Mouse (Mus musculus) activated CD4-positive, CD25-positive, alpha-beta regulatory T cell, adult 4 months (primary cell): ENCODE measurements around the gene Mmaa. TPM values are rescaled to one million over a fixed set of nuclear protein-coding genes. Genes with fewer than 3 reads are reported as not detected.

Source experiments
- ATAC-seq: one replicate; pipeline ENCODE4 v1.8.0; 2017
- polyA plus RNA-seq, 2 experiments: library from polyadenylated mRNA; unstranded; fragments of 100-300 nt; shearing (Covaris generic); gene quantifications; one replicate each; pipeline ENCODE4 v1.2.1; 2017

The Mmaa gene
- polyA plus RNA-seq, 2 experiments from 2014 or later: 5.7 to 7.1 TPM

- ATAC-seq: no peak
These were observed 6.5 kb downstream of the Mmaa start for GRCm38 (mm10) chr8:79288250-79288649.

GRCm38 (mm10) chr8:79286424-79286823, 8.3 kb downstream of the Mmaa start:
- ATAC-seq: peak; percentile 90

- no peak for ATAC-seq
These were observed 10.1 kb downstream of the Mmaa start for GRCm38 (mm10) chr8:79284626-79285025.

GRCm38 (mm10) chr8:79281376-79281890, 13.3 kb downstream of the Mmaa start:
- no peak for ATAC-seq

- no peak for ATAC-seq
These were observed 17.4 kb downstream of the Mmaa start for GRCm38 (mm10) chr8:79277264-79277870.

- ATAC-seq: no peak
These were observed 19.8 kb downstream of the Mmaa start for GRCm38 (mm10) chr8:79274940-79275339.

GRCm38 (mm10) chr8:79273776-79274175, 21.0 kb downstream of the Mmaa start:
- ATAC-seq: no peak

GRCm38 (mm10) chr8:79272676-79273075, 22.1 kb downstream of the Mmaa start:
- ATAC-seq: no peak

- ATAC-seq: no peak
These were observed 25.8 kb downstream of the Mmaa start for GRCm38 (mm10) chr8:79268921-79269320.

- no peak for ATAC-seq
These were observed 32.8 kb downstream of the Mmaa start for GRCm38 (mm10) chr8:79261920-79262319.

- no peak for ATAC-seq
These were observed 38.5 kb downstream of the Mmaa start for GRCm38 (mm10) chr8:79256076-79256705.

GRCm38 (mm10) chr8:79253742-79254141, 41.0 kb downstream of the Mmaa start:
- ATAC-seq: no peak

- no peak for ATAC-seq
These were observed 46.3 kb downstream of the Mmaa start, which contains the start of gene 1700011L22Rik for GRCm38 (mm10) chr8:79248470-79248869. 1700011L22Rik (minus strand) TSS chr8:79248570.

GRCm38 (mm10) chr8:79243422-79243821, 51.3 kb downstream of the Mmaa start:
- no peak for ATAC-seq

- ATAC-seq: no peak
These were observed 54.7 kb downstream of the Mmaa start for GRCm38 (mm10) chr8:79239996-79240395.

- no peak for ATAC-seq
These were observed 55.4 kb downstream of the Mmaa start for GRCm38 (mm10) chr8:79239320-79239719.

GRCm38 (mm10) chr8:79229266-79229888, 65.4 kb downstream of the Mmaa start:
- no peak for ATAC-seq

GRCm38 (mm10) chr8:79227916-79228315, 66.8 kb downstream of the Mmaa start:
- ATAC-seq: no peak

- no peak for ATAC-seq
These were observed 67.5 kb downstream of the Mmaa start for GRCm38 (mm10) chr8:79227194-79227593.

GRCm38 (mm10) chr8:79226046-79226445, 68.7 kb downstream of the Mmaa start:
- no peak for ATAC-seq

- no peak for ATAC-seq
These were observed 69.2 kb downstream of the Mmaa start for GRCm38 (mm10) chr8:79225586-79225985.

GRCm38 (mm10) chr8:79224363-79224762, 70.4 kb downstream of the Mmaa start:
- no peak for ATAC-seq

- ATAC-seq: no peak
These were observed 72.0 kb downstream of the Mmaa start for GRCm38 (mm10) chr8:79222752-79223141.
